Mouse (Mus musculus): Measurements from ENCODE around the gene Fam208a.

The Fam208a gene

GRCm38 (mm10) chr14:27428573-27428972 is at the start of gene Fam208a:
TSS of gene Fam208a (plus strand) at chr14:27428834.
- TF ChIP-seq GATA4 (IDR thresholded peaks at IDR 0.05; ENCODE audit: insufficient replicate concordance, low read length): no peak

- TF ChIP-seq GATA4 (IDR thresholded peaks at IDR 0.05; ENCODE audit: insufficient replicate concordance, low read length): no peak
These were observed 49.2 kb upstream of the Fam208a start for GRCm38 (mm10) chr14:27379404-27379803.

- no peak for TF ChIP-seq GATA4 (IDR thresholded peaks at IDR 0.05; ENCODE audit: insufficient replicate concordance, low read length)
These were observed 47.2 kb upstream of the Fam208a start for GRCm38 (mm10) chr14:27381459-27381858.

- no peak for TF ChIP-seq GATA4 (IDR thresholded peaks at IDR 0.05; ENCODE audit: insufficient replicate concordance, low read length)
These were observed 45.3 kb upstream of the Fam208a start for GRCm38 (mm10) chr14:27383321-27383830.

- TF ChIP-seq GATA4 (IDR thresholded peaks at IDR 0.05; ENCODE audit: insufficient replicate concordance, low read length): no peak
These were observed 44.5 kb upstream of the Fam208a start for GRCm38 (mm10) chr14:27384143-27384542.

- no peak for TF ChIP-seq GATA4 (IDR thresholded peaks at IDR 0.05; ENCODE audit: insufficient replicate concordance, low read length)
These were observed 40.0 kb upstream of the Fam208a start for GRCm38 (mm10) chr14:27388616-27389015.

- no peak for TF ChIP-seq GATA4 (IDR thresholded peaks at IDR 0.05; ENCODE audit: insufficient replicate concordance, low read length)
These were observed 38.9 kb upstream of the Fam208a start for GRCm38 (mm10) chr14:27389722-27390121.

- TF ChIP-seq GATA4 (IDR thresholded peaks at IDR 0.05; ENCODE audit: insufficient replicate concordance, low read length): no peak
These were observed 38.0 kb upstream of the Fam208a start for GRCm38 (mm10) chr14:27390663-27391062.

GRCm38 (mm10) chr14:27391776-27392308 is 36.8 kb upstream of the Fam208a start:
- TF ChIP-seq GATA4 (IDR thresholded peaks at IDR 0.05; ENCODE audit: insufficient replicate concordance, low read length): no peak

- TF ChIP-seq GATA4 (IDR thresholded peaks at IDR 0.05; ENCODE audit: insufficient replicate concordance, low read length): no peak
These were observed 36.0 kb upstream of the Fam208a start for GRCm38 (mm10) chr14:27392660-27393059.

- TF ChIP-seq GATA4 (IDR thresholded peaks at IDR 0.05; ENCODE audit: insufficient replicate concordance, low read length): no peak
These were observed 34.8 kb upstream of the Fam208a start for GRCm38 (mm10) chr14:27393806-27394205.

- no peak for TF ChIP-seq GATA4 (IDR thresholded peaks at IDR 0.05; ENCODE audit: insufficient replicate concordance, low read length)
These were observed 32.2 kb upstream of the Fam208a start for GRCm38 (mm10) chr14:27396424-27396823.

GRCm38 (mm10) chr14:27397526-27397925 is 31.1 kb upstream of the Fam208a start:
- no peak for TF ChIP-seq GATA4 (IDR thresholded peaks at IDR 0.05; ENCODE audit: insufficient replicate concordance, low read length)

GRCm38 (mm10) chr14:27400495-27400894 is 28.1 kb upstream of the Fam208a start:
- TF ChIP-seq GATA4 (IDR thresholded peaks at IDR 0.05; ENCODE audit: insufficient replicate concordance, low read length): no peak

- no peak for TF ChIP-seq GATA4 (IDR thresholded peaks at IDR 0.05; ENCODE audit: insufficient replicate concordance, low read length)
These were observed 26.8 kb upstream of the Fam208a start for GRCm38 (mm10) chr14:27401717-27402278.

GRCm38 (mm10) chr14:27402332-27403250 is 26.0 kb upstream of the Fam208a start:
- no peak for TF ChIP-seq GATA4 (IDR thresholded peaks at IDR 0.05; ENCODE audit: insufficient replicate concordance, low read length)

All from liver, adult (tissue).